Mouse (Mus musculus) WW6 (cell line): ENCODE measurements at regions not wholly inside any gene's neighbourhood (a gene's known extent, or its start where the extent isn't known, plus 50 kb on each side); places are given as distances from the start of the nearest gene placed in this dataset.

Experiments used
- DNase-seq: peaks from one replicate; pipeline ENCODE4 v3.0.0-alpha.2; 2013; ENCODE audit warnings: low read depth, low spot score

DNA sequence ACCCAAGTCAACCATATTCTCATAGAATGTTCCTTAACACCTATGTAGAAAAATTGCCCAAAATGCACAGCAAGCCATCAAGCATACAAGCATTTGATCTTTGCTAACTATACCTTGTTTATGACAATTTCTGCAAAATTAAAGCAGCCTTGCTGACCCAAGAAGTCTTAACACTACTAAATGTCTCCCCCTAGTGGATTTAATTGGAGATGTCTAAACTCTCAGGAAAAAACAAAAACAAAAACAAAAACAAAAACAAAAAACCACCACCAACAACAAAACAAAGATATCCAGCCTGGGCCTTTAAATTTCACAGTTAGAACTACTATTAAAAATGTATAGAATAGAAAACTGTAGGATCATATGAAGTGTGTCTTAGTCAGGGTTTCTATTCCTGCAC, 69.8 kb upstream of the Nudt7 start:
- DNase-seq: no peak

DNA sequence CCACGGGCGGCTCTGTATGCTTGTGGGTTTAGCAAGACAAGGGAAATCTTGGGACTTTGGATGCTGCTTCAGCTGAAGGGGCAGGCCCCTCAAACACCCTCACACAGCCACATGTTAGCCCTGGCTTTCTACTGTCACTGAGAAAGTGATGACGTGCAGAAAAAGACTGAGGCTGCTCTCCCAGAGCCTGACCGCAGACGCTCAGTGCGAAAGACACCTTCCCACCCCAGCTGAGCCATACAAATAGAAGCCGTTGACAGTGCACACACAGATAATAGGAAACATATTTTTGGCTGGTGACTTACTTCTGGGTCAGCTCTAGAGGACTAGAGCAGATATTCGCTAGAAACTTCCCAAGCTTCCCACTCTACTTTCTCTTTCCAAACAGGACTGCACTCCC, 61.0 kb upstream of the Nudt7 start:
- no peak for DNase-seq

DNA sequence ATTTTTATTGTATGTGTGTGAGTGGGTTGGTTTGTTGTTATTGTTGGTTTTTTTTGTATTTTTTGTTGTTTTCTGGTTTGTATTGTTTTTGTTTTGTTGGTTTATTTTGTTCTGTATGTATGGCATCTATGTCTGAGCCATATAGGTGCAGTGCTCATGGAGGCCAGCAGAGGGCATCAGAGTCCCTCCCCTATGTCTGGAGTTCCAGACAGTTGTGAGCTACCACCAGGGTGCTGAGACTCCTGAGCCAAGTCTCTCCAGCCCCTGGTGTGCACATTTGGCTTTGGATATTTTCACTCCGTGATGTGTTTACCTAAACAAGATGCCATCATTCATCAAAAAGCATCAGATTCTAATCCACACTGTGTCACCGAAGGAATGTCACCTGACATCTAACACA, 59.2 kb upstream of the Nudt7 start:
- peak; percentile 43 for DNase-seq

DNA sequence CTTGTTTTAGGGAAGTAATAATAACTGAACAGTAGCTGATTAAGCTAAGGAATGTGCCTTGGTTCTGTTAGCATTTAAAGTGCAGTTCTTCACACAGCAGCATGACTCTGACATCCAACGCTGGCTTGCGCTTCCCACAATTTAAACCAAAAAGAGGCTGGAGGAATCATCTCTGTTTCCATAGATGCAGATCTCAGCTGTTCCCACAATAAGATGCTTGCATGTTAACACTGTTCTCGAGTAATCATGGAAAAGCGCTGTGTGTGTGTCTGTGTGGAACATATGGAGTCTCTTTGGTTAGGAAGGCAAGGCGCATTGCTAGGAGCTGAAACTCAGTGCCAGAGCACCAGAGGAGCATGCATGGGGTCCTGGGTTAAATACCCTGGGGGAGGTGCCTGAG, 56.7 kb upstream of the Nudt7 start:
- DNase-seq: no peak

DNA sequence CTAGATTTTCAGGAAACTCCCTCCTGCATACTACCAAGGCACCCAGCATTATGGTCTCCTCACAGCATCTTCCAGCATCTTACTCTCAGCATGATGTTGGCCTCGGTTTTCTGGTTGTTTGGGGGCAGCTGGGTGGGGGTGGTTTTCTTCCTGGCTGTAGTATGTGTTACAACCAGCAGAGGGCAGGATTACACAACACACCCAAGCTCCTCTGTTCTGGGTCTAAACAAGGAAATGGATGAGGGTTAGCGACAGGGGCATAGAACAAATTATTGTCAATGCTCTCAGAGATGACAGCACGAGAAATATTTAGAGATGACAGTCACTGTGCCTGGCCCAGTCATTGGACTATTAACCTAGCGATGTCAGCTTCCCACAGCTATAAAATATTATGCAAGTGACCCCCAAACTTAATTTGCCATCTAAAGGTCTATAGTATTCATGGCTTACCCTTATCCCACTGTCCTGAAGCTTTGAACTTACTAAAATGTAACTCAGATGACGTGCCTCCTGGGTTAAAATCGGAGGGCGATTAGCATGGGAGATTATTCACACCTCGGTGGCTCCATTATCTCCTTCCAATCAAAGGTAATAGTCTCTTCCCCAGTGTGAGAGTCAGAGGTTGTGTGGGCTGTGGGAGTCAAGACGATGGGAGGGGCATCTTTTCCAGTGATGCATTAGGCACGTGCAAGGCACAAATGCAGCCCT, 52.2 kb upstream of the Nudt7 start:
- peak; percentile 14 for DNase-seq

DNA sequence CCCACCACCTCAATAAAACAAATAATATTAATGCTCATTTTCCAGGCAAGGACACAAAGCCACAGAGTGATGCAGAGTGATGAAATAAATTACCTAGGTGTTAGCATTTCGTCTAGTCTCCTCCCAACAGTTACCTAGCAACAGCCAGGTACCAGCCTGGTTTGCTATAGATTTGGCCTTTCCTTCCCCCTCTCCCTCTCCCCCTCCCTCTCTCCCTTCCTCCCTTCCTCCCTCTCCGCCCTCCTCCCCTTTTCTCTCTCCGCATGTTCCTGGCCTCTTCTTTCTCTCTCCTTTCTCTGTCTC, 51.6 kb upstream of the Nudt7 start:
- DNase-seq: no peak
